In the genomic region with DNA sequence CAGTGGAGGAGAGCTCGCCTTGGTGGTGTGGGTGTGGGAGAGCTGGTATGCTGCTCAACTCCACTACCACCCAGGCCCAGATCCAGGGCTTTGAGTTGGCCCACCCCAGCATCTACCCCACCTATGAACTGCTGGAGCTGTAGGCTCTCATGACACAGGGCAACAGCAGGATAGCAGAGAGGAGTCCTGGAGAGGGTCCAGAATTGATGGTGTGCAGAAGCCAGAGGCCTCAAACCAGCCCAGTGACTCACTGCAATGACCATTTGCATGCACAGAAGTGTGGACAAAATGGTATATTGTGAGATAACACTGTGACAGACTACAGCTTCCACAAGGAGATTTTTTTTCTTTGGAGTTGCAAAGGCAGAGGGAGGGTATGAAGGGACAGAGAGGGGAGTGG, we compare ENCODE assay signal across 16 mouse cellular contexts.
"Had no signal": no experiment of that assay in that cellular context is flagged by ENCODE, and none has a peak within 500 bp of the region (broad histone marks: within the 10 kb centered on the region; RNA-seq: fewer than 3 reads in every experiment).

No protein-coding gene starts in this region.

- ATAC-seq: midbrain, embryonic 15.5 days had no signal

- H3K9me3 ChIP-seq: liver, embryonic 13.5 days; midbrain, embryonic 15.5 days; neural tube, embryonic 12.5 days; neural tube, embryonic 15.5 days had no signal

- H3K4me3 ChIP-seq: liver, embryonic 13.5 days; midbrain, embryonic 15.5 days; neural tube, embryonic 12.5 days; neural tube, embryonic 15.5 days had no signal

- H3K4me1 ChIP-seq: liver, embryonic 13.5 days had no signal

- H3K27me3 ChIP-seq: liver, embryonic 13.5 days; midbrain, embryonic 15.5 days; neural tube, embryonic 12.5 days; neural tube, embryonic 15.5 days had no signal

- H3K4me2 ChIP-seq: liver, embryonic 13.5 days; midbrain, embryonic 11.5 days; midbrain, embryonic 15.5 days; neural tube, embryonic 12.5 days; neural tube, embryonic 15.5 days had no signal

- H3K27ac ChIP-seq: liver, embryonic 13.5 days; midbrain, embryonic 15.5 days; neural tube, embryonic 12.5 days; neural tube, embryonic 15.5 days had no signal

- H3K9ac ChIP-seq: liver, embryonic 13.5 days; midbrain, embryonic 15.5 days; neural tube, embryonic 12.5 days; neural tube, embryonic 15.5 days had no signal

- DNase-seq: kidney, adult 11 months; kidney, postnatal 14 days; kidney, postnatal 4 days; layer of hippocampus, adult 9-11 months; liver, embryonic 13.5 days; lung, adult 2 months; lung, postnatal 14 days; lung, postnatal 4 days; right cerebral cortex, adult 18-20 months; right cerebral cortex, postnatal 14 days; spleen, adult 18-20 months; thymus, postnatal 25 days had no signal
